Mouse (Mus musculus): ENCODE measurements around the gene D630003M21Rik. TPM values are rescaled to one million over a fixed set of nuclear protein-coding genes. Genes with fewer than 3 reads are reported as not detected.

Gene D630003M21Rik
- polyA plus RNA-seq, 1 experiment = 0.34 TPM

DNA sequence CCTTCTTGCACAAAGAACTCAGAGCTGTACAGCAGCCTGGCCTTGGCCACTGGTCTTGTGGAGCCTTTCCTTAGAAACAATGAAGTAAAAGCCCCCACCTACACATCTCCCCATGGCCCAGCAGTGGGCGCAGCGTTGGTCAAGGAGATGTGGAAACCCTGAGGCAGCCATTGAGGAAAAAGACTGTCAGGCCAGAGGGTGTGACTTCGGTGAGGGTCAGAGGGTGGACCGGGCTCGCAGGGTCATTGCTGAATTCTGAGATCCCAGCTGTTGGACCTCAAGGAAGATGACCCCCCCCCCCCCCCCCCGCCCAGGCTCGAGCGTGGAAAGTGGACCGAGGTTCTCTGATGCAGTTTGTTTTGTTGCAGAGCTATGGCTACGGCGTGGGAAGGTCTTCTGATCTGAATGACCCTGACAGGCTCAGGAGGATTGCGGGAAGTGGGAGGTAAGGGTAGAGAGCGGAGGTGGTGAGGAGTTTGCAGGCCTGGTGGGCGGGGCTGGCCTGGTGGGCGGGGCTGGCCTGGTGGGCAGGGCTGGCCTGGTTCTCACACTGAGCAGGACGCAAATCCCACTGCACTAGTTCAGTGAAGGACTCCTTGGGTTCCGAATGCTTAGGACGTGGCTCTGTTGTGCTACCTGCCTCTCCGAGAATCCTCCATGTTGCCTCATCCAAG lies 50.2 kb downstream of the D630003M21Rik start:
- TF ChIP-seq EP300 (IDR thresholded peaks at IDR 0.05; ENCODE audit: insufficient read depth, low read depth, low read length) = no peak
- no peak for TF ChIP-seq POLR2A (IDR thresholded peaks at IDR 0.05; ENCODE audit: insufficient read depth, low read length)
- TF ChIP-seq CTCF (IDR thresholded peaks at IDR 0.05; ENCODE audit: low read depth, low read length) = no peak
- H3K4me1 ChIP-seq (ENCODE audit: control insufficient read depth, insufficient read depth, low read length) = no peaks in the 10 kb centered on the region
- no peak overlapping the region for H3K9ac ChIP-seq (ENCODE audit: low read depth, poor library complexity, severe bottlenecking)
- H3K27ac ChIP-seq (ENCODE audit: insufficient read depth, low read length) = no peak overlapping the region
- H3K27me3 ChIP-seq (ENCODE audit: control insufficient read depth, insufficient read depth, low read length, poor library complexity, severe bottlenecking) = no peaks in the 10 kb centered on the region
- no peak overlapping the region for H3K4me3 ChIP-seq (ENCODE audit: low read depth, low read length)
- no peaks in the 10 kb centered on the region for H3K9me3 ChIP-seq (replicated peaks; ENCODE audit: control insufficient read depth, insufficient read depth, low read length, poor library complexity, severe bottlenecking)
- no peaks in the 10 kb centered on the region for H3K36me3 ChIP-seq (ENCODE audit: control insufficient read depth, insufficient read depth, low read length, poor library complexity, severe bottlenecking)

- Histone ChIP-seq H3K9me3 (replicated peaks; ENCODE audit: control insufficient read depth, insufficient read depth, low read length, poor library complexity, severe bottlenecking) (no peaks in the 10 kb centered on the region), H3K27me3 (ENCODE audit: control insufficient read depth, insufficient read depth, low read length, poor library complexity, severe bottlenecking) (no peaks in the 10 kb centered on the region), H3K4me3 (ENCODE audit: low read depth, low read length) (no peak overlapping the region), H3K36me3 (ENCODE audit: control insufficient read depth, insufficient read depth, low read length, poor library complexity, severe bottlenecking) (no peaks in the 10 kb centered on the region), H3K4me1 (ENCODE audit: control insufficient read depth, insufficient read depth, low read length) (no peaks in the 10 kb centered on the region), H3K27ac (ENCODE audit: insufficient read depth, low read length) (no peak overlapping the region), H3K9ac (ENCODE audit: low read depth, poor library complexity, severe bottlenecking) (no peak overlapping the region)
- TF ChIP-seq POLR2A (IDR thresholded peaks at IDR 0.05; ENCODE audit: insufficient read depth, low read length) (no peak), EP300 (IDR thresholded peaks at IDR 0.05; ENCODE audit: insufficient read depth, low read depth, low read length) (no peak), CTCF (IDR thresholded peaks at IDR 0.05; ENCODE audit: low read depth, low read length) (no peak)
These were observed 50.9 kb downstream of the D630003M21Rik start for GRCm38 (mm10) chr2:158178139-158178538.

DNA sequence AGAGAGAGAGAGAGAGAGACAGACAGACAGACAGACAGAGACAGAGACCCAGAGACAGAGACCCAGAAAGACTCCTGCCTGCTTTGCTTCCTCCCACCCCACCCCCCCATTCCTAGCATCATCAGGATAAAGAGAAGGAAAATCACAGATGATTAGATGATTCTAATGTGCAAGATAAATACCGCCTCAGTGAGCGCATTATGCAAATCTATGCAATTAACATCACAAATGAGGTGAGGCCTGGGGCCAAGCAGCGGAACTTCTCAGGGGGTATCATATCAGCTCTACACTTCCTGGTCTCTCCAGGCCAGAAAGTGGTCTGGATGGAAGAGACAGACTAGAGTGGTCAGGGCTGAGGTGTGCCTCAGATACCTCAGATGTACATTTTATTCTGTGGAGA lies 51.4 kb downstream of the D630003M21Rik start:
- Histone ChIP-seq H3K36me3 (ENCODE audit: control insufficient read depth, insufficient read depth, low read length, poor library complexity, severe bottlenecking) (no peaks in the 10 kb centered on the region), H3K4me1 (ENCODE audit: control insufficient read depth, insufficient read depth, low read length) (no peaks in the 10 kb centered on the region)

GRCm38 (mm10) chr2:158176763-158177162 lies 52.3 kb downstream of the D630003M21Rik start:
- no peaks in the 10 kb centered on the region for H3K4me1 ChIP-seq (ENCODE audit: control insufficient read depth, insufficient read depth, low read length)
- no peaks in the 10 kb centered on the region for H3K36me3 ChIP-seq (ENCODE audit: control insufficient read depth, insufficient read depth, low read length, poor library complexity, severe bottlenecking)
- H3K9ac ChIP-seq (ENCODE audit: low read depth, poor library complexity, severe bottlenecking) = no peak overlapping the region
- H3K4me3 ChIP-seq (ENCODE audit: low read depth, low read length) = no peak overlapping the region
- H3K9me3 ChIP-seq (replicated peaks; ENCODE audit: control insufficient read depth, insufficient read depth, low read length, poor library complexity, severe bottlenecking) = no peaks in the 10 kb centered on the region
- H3K27ac ChIP-seq (ENCODE audit: insufficient read depth, low read length) = no peak overlapping the region
- TF ChIP-seq CTCF (IDR thresholded peaks at IDR 0.05; ENCODE audit: low read depth, low read length) (no peak), POLR2A (IDR thresholded peaks at IDR 0.05; ENCODE audit: insufficient read depth, low read length) (no peak), EP300 (IDR thresholded peaks at IDR 0.05; ENCODE audit: insufficient read depth, low read depth, low read length) (no peak)
- no peaks in the 10 kb centered on the region for H3K27me3 ChIP-seq (ENCODE audit: control insufficient read depth, insufficient read depth, low read length, poor library complexity, severe bottlenecking)

More for the DNA sequence above, 51.4 kb downstream of the D630003M21Rik start:
- no peak for TF ChIP-seq POLR2A (IDR thresholded peaks at IDR 0.05; ENCODE audit: insufficient read depth, low read length)
- TF ChIP-seq EP300 (IDR thresholded peaks at IDR 0.05; ENCODE audit: insufficient read depth, low read depth, low read length) = 0 out of 2 replicates have a peak, but pooled peaks have one; percentile 11
- Histone ChIP-seq H3K9ac (ENCODE audit: low read depth, poor library complexity, severe bottlenecking) (no peak overlapping the region), H3K4me3 (ENCODE audit: low read depth, low read length) (no peak overlapping the region), H3K27ac (ENCODE audit: insufficient read depth, low read length) (no peak overlapping the region), H3K27me3 (ENCODE audit: control insufficient read depth, insufficient read depth, low read length, poor library complexity, severe bottlenecking) (no peaks in the 10 kb centered on the region), H3K9me3 (replicated peaks; ENCODE audit: control insufficient read depth, insufficient read depth, low read length, poor library complexity, severe bottlenecking) (no peaks in the 10 kb centered on the region)

- no peak for TF ChIP-seq EP300 (IDR thresholded peaks at IDR 0.05; ENCODE audit: insufficient read depth, low read depth, low read length)
- no peak for TF ChIP-seq CTCF (IDR thresholded peaks at IDR 0.05; ENCODE audit: low read depth, low read length)
- TF ChIP-seq POLR2A (IDR thresholded peaks at IDR 0.05; ENCODE audit: insufficient read depth, low read length) = no peak
- Histone ChIP-seq H3K36me3 (ENCODE audit: control insufficient read depth, insufficient read depth, low read length, poor library complexity, severe bottlenecking) (no peaks in the 10 kb centered on the region), H3K4me1 (ENCODE audit: control insufficient read depth, insufficient read depth, low read length) (no peaks in the 10 kb centered on the region), H3K27ac (ENCODE audit: insufficient read depth, low read length) (no peak overlapping the region), H3K9ac (ENCODE audit: low read depth, poor library complexity, severe bottlenecking) (no peak overlapping the region), H3K9me3 (replicated peaks; ENCODE audit: control insufficient read depth, insufficient read depth, low read length, poor library complexity, severe bottlenecking) (no peaks in the 10 kb centered on the region), H3K27me3 (ENCODE audit: control insufficient read depth, insufficient read depth, low read length, poor library complexity, severe bottlenecking) (no peaks in the 10 kb centered on the region), H3K4me3 (ENCODE audit: low read depth, low read length) (no peak overlapping the region)
These were observed 53.6 kb downstream of the D630003M21Rik start for GRCm38 (mm10) chr2:158175433-158175832.

DNA sequence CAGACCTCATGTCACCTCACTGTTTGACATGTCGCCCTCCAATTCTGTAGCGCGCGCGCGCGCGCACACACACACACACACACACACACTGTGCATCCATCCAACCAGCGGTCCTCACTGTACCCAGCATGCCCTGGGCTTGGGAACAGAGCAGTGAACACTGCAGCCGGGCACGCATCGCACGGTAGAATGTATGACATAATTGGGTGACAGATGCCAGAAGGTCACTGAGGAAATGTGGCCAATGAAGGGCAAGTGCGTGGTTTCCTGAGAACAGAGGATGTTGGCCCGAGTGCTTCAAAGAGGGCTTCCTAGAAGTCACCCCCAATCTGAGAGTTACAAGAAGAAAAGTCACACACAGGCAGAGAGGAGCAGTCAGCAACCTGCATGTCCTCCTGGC lies 54.1 kb downstream of the D630003M21Rik start:
- Histone ChIP-seq H3K27me3 (ENCODE audit: control insufficient read depth, insufficient read depth, low read length, poor library complexity, severe bottlenecking) (no peaks in the 10 kb centered on the region), H3K9me3 (replicated peaks; ENCODE audit: control insufficient read depth, insufficient read depth, low read length, poor library complexity, severe bottlenecking) (no peaks in the 10 kb centered on the region), H3K36me3 (ENCODE audit: control insufficient read depth, insufficient read depth, low read length, poor library complexity, severe bottlenecking) (no peaks in the 10 kb centered on the region), H3K9ac (ENCODE audit: low read depth, poor library complexity, severe bottlenecking) (no peak overlapping the region), H3K4me3 (ENCODE audit: low read depth, low read length) (no peak overlapping the region), H3K27ac (ENCODE audit: insufficient read depth, low read length) (no peak overlapping the region), H3K4me1 (ENCODE audit: control insufficient read depth, insufficient read depth, low read length) (no peaks in the 10 kb centered on the region)
- TF ChIP-seq POLR2A (IDR thresholded peaks at IDR 0.05; ENCODE audit: insufficient read depth, low read length) (no peak), EP300 (IDR thresholded peaks at IDR 0.05; ENCODE audit: insufficient read depth, low read depth, low read length) (no peak), CTCF (IDR thresholded peaks at IDR 0.05; ENCODE audit: low read depth, low read length) (no peak)

Measured in ES-Bruce4 (cell line).